Mouse (Mus musculus): ENCODE results near the gene Apbb2.

Apbb2 gene

DNA sequence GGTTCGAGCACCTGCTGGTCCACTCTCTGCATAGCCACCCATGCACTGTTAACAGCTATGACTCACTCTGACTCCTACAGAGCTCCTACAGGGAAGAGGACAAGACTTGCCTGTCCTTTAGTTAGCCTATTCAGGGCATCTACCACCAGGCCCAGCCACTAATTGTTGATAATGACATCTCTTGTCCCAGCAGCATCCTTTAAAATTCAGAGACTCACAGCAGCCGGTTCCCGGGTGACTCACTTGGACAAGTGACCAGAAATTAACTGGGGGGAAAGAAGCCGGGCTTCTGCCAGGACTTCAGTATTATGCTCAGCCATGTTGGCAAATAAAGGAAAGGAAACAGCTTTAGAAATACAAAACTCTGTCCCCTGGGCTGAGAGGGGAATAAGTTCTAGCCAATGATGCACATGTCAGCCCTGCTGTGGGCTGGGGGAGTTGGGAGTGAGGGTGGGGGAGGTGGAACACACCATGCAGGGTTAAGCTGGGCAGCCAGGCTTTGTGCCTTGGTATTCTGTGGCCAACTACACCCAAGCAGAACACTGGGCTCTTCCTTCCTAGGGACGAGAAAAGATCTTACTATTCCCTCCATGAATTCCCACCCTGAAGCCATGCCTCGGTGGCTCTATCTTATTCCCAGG, 233.7 kb downstream of the Apbb2 start:
- no peak for DNase-seq (ENCODE audit: low read depth, low spot score)

DNA sequence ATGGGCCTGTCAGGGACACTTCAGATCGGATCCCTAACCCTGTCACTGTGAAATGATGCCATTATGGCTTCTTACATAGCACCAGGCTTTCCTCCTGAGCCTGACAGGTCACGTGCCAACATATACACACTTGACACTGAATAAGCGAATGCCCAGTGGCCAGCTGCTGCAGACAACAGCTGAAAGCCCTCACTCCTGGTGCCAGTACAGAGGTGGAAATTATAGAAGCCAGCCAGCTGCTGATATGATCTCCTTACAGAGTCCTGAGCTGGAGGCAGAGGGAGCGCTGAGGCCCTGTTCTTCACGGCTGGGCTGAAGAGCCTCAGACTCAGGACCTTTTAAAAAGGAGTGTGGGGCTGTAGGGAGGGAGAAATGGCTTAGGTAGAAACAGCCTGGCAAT, 234.5 kb downstream of the Apbb2 start:
- DNase-seq (ENCODE audit: low read depth, low spot score), result no peak

GRCm38 (mm10) chr5:66382111-66382510, 236.5 kb downstream of the Apbb2 start:
- no peak for DNase-seq (ENCODE audit: low read depth, low spot score)

- no peak for DNase-seq (ENCODE audit: low read depth, low spot score)
Measured at GRCm38 (mm10) chr5:66378968-66379367, 239.6 kb downstream of the Apbb2 start.

GRCm38 (mm10) chr5:66376589-66377270, 241.9 kb downstream of the Apbb2 start:
- DNase-seq (ENCODE audit: low read depth, low spot score), result no peak

- DNase-seq (ENCODE audit: low read depth, low spot score), result no peak
Measured at GRCm38 (mm10) chr5:66374413-66374812, 244.2 kb downstream of the Apbb2 start.

GRCm38 (mm10) chr5:66373515-66374164, 244.9 kb downstream of the Apbb2 start:
- no peak for DNase-seq (ENCODE audit: low read depth, low spot score)

GRCm38 (mm10) chr5:66371131-66371530, 247.5 kb downstream of the Apbb2 start:
- no peak for DNase-seq (ENCODE audit: low read depth, low spot score)

DNA sequence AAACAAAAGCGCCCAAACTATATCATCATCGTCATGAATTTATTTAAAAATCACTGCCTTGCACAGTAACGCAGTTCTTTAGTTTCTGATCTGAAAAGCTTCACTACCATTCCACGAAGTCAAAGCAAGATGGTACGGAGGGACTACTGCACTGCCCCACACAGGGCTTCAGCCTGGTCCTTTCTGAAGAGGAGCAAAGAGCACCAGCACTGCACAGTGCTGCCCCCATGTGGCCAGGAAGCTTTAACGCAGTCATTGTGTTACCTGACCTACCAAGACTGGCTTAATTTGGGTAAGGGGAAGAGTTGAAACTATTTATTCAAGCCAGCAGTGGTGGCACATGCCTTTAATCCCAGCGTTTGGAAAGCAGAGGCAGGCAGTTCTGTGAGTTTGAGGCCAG, 249.6 kb downstream of the Apbb2 start:
- DNase-seq (ENCODE audit: low read depth, low spot score), result peak; percentile 73

DNA sequence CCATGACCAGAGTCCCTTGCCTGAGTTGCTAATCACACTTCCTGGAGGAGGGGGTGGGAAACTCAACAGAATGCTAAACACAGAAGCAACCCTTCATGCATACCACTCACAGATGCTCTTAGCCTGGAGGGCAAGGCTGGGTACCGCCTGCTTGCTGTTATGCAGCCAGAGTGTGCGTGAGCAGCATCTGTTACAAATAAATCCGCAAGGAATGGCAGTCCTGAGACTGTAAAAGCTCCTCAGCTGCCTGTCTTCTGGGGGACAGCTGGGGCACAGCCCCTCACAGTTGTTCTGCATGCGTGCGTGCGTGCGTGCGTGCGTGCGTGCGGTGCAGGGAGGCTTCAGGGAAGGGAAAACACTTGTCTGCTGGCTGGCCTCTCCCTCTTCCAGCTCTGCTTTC, 250.9 kb downstream of the Apbb2 start:
- no peak for DNase-seq (ENCODE audit: low read depth, low spot score)

DNA sequence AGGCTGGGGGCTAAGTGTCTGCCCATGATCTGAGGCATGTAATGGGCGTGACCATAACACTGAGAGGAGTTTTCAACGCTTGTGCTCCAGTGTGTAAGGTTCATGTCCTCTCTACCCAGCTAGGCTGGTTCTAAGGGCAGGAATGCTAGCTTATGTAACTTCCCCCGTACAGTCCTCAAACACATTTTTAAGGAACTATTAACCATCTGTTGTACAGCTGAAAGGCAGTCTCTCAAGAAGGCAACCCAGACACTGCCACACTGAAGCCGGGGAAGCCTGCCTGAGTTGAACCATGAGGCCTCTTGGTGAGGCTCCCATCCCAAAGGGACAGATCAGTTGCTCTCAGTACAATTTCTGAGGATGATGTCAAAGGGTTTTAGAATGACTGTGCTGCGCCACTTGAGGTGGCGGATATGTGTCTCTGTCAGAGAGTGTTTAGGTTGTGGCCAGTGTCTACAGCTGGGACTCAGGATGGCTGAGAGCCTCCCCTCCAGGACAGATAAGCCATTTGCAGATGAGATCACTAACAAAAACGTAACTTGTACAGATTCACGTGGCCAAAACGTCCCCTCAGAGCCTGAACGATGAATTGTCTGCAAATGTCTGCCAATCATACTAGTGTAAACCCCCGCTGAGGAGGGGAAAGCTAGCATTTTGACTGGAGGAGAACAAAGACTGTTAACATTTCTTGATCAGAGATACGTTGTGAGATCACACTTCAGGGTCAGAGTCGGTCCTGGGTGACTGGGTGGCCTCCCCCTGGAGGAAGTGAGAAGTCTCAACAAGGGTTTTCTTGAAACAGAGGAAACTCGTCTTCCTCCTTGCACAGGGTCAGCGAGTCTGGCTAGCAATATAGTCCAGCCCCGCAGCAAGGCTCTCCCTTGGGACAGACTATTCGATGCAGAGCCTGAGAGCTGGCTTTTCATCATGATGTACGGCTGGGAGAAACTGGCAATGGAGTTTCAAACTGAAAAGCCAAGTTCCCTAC, 255.0 kb downstream of the Apbb2 start:
- DNase-seq (ENCODE audit: low read depth, low spot score), result no peak

DNA sequence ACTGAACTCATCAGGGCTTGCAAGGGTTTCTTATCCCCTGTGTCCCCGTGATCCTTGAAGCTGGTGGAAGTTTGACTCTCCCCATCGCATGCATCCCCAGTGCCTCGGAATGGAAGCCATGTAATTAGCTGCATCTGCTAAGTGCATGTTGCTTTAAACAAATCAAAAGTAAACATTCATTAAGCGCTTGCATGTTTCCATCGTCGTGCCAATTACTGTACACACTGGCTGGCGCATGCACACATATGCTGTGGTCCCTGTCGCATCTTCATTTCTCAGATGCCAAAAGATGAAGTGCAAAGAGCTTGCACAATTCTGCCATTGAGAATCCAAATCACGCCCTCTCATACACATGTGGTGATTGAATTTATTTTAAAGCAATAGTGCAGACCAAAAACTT, 257.8 kb downstream of the Apbb2 start:
- DNase-seq (ENCODE audit: low read depth, low spot score), result no peak

GRCm38 (mm10) chr5:66359742-66360423, 258.7 kb downstream of the Apbb2 start:
- DNase-seq (ENCODE audit: low read depth, low spot score), result no peak

DNA sequence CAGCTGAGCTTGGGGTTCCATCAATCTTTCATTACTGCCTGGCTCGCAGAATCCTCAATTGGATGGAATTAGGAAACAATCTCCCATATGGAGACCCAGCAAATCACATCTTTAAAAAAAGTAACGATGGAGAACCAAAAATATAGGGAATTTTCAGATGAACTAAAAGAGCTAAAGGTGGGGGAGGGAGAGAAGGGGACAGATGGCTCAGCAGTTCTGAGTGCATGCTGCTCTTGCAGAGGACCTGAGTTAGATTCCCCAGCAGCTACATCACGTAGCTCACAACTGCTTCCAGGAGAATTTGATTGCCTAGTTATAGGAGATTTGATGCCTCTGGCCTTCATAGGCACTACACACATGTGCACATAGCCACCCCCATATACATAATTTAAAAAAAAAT, 263.4 kb downstream of the Apbb2 start:
- no peak for DNase-seq (ENCODE audit: low read depth, low spot score)

DNA sequence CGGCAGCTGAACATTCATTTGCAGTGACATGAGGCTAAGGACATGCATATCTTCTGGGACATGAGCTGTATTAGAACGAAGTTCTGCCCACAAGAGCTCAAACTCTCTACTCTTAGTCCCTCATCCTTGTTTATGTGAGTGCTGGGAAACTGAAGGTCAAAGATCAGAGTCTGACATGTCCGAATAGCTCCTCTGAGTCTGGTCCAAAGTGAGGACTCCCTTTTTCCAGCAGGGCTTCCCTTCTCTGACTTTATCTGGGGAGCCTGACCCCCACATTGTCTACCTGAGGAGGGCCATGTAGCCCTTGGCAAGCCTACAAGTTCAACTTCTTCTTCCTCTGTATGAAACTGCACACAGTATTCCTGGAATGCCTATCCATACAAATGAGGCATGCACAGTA, 264.7 kb downstream of the Apbb2 start:
- no peak for DNase-seq (ENCODE audit: low read depth, low spot score)

DNA sequence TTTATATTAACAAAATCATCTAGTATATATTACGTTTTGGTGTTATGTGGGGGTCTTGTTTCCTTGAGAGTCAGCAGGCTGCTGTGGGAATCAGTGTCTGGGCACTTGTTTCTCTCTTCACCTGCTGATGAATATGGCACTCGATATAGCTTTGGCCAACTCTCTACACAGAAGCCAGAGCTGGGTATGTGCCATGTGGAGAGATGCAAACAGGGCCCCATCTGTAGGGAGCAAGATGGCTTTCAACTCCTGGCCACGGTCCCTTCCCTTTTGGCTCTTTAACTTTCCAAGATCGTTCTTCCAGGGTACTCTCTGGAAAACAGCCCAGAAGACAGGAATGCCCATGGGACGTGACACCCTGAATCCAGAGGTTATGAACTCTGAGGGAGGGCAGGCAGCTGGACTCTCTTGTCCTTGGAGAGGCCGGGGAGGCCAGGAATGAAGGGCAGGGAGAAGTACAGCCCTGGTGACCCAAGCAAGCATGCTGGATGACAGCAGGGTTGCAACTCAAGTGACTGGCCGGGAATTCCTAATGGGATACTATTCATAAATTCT, 266.7 kb downstream of the Apbb2 start:
- DNase-seq (ENCODE audit: low read depth, low spot score), result no peak

- DNase-seq (ENCODE audit: low read depth, low spot score), result no peak
Measured at GRCm38 (mm10) chr5:66351064-66351463, 267.5 kb downstream of the Apbb2 start.

- DNase-seq (ENCODE audit: low read depth, low spot score), result no peak
Measured at GRCm38 (mm10) chr5:66350611-66351010, 268.0 kb downstream of the Apbb2 start.

- no peak for DNase-seq (ENCODE audit: low read depth, low spot score)
Measured at GRCm38 (mm10) chr5:66348421-66348820, 270.2 kb downstream of the Apbb2 start.

DNA sequence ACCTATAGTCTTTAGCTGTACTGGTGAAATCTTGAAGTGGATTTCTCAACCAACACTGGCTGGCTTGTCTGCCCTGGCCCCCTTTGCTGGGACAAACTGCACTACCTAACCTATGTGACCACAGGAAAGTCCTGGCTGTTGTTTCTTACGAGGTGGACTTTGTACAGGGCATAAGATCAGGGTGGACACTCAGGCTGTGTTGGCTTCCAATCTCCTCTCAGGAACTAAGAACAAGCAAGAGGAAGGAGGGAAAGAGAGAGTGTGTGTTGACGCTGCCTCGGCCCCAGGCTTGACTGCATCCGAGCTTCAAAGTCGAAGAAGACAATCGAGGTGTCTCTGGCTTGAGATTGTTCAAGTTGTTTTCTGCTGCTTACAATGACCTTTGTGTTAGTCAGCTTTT, 271.8 kb downstream of the Apbb2 start:
- no peak for DNase-seq (ENCODE audit: low read depth, low spot score)

DNA sequence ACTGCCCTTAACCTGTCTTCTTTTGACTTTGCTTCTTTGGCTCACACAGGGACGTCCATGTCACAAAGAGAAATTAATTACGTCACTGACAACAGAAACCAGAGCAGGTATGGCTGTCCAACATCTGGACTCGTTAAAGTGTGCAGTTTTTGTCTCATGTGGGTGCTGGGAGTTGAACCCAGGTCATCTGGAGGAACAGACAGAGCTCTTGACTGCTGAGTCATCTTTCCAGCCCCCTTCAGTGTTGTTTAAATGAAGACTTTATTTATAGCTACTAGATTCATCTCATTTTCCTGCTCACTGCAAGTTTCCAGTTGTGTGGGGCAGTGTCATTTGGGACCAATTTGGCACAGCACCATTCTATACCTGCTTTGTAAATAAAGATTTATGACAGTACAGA, 273.4 kb downstream of the Apbb2 start:
- DNase-seq (ENCODE audit: low read depth, low spot score), result no peak
